Mouse (Mus musculus) limb, embryonic 12.5 days (tissue): ENCODE results near the gene Pde4d. TPM values are rescaled to one million over a fixed set of nuclear protein-coding genes. Genes with fewer than 3 reads are reported as not detected.

Experiments used
- ATAC-seq: fragments of 200-750 bp; cut with Nextera tagmentation; 2 replicates; pipeline ENCODE4 v1.8.0; 2017; ENCODE audit warnings: low read depth, moderate TSS enrichment; ENCODE audit not compliant: insufficient number of reproducible peaks, insufficient read depth, low FRiP score, low TSS enrichment
- H3K27ac ChIP-seq: fragments of 300-500 bp; sonication (generic); 2 replicates; pipeline ENCODE4 v1.5.1; 2016; ENCODE audit warnings: mild to moderate bottlenecking, moderate library complexity
- H3K27me3 ChIP-seq: fragments of 300-500 bp; sonication (generic); 2 replicates; pipeline ENCODE4 v1.6.1; 2016; ENCODE audit warnings: mild to moderate bottlenecking, moderate library complexity
- H3K36me3 ChIP-seq: fragments of 300-500 bp; sonication (generic); 2 replicates; pipeline ENCODE4 v1.6.1; 2016; ENCODE audit warnings: mild to moderate bottlenecking, moderate library complexity
- H3K4me1 ChIP-seq: fragments of 300-500 bp; sonication (generic); replicated peaks from 2 replicates; pipeline ENCODE4 v1.6.1; 2016
- H3K4me2 ChIP-seq: fragments of 300-500 bp; sonication (generic); 2 replicates; pipeline ENCODE4 v1.6.1; 2016; ENCODE audit warnings: mild to moderate bottlenecking, moderate library complexity
- H3K4me3 ChIP-seq: fragments of 300-500 bp; sonication (generic); replicated peaks from 2 replicates; pipeline ENCODE4 v1.5.1; 2016; ENCODE audit warnings: mild to moderate bottlenecking
- H3K9ac ChIP-seq: fragments of 300-500 bp; sonication (generic); replicated peaks from 2 replicates; pipeline ENCODE4 v1.6.1; 2016; ENCODE audit warnings: mild to moderate bottlenecking, moderate library complexity
- H3K9me3 ChIP-seq: fragments of 300-500 bp; sonication (generic); 2 replicates; pipeline ENCODE4 v1.6.1; 2016; ENCODE audit warnings: mild to moderate bottlenecking, moderate library complexity
- WGBS: fragments of 180-500 bp; shearing (Covaris S2); methylation state at CpG from one replicate; pipeline ENCODE4 v1.1.7; 2016; 5-methylcytosine and 5-hydroxymethylcytosine counted together
- polyA plus RNA-seq: library from polyadenylated mRNA; unstranded; fragments of >200 nt; fragmentation: Nextera tagmentation; extraction: Ambion mirVana; gene quantifications from 2 replicates; pipeline ENCODE4 v1.2.1, GENCODE M21; 2016

Gene Pde4d
- polyA plus RNA-seq, 1 experiment from 2014 or later = 23.7 TPM

DNA sequence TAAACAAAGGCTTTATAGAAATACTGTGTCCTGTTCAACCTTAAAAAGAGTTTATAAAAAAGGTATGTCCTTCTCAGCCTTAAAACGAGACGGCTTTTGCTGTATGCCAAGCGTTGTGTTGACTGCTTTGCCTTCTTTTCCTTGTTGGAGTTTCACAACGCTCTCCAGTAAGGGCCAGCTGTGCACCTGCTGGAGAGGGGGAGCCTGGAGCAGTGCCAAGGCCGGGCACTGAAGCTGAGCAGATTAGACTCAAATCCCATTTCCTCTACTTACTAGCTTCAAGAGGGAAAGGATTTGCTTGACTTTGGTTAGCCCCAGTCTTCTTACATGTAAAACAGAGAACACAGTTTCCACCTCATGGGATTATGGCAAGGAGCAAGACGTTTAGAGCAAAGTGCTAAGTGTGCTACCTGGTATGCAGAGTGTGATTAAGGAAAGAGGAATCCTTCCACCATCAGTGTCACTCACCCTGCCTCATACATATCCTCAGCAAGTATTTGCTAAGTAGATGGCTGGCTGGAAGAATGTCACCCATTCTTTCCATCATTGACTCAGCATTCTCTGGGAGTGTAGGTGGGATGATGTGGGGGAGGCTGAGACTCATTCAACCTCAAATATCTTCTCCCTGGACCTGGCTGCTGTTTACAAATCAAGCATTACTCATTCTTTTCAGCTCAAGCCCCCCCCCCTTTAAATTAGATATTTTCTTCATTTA lies 149.6 kb downstream of the Pde4d start:
- no peak for ATAC-seq
- Histone ChIP-seq H3K4me1 (peaks cover 4% of the 10 kb centered on the region; the same call in 1 of the 2 replicates), H3K27ac (no peak overlapping the region), H3K9me3 (no peaks in the 10 kb centered on the region), H3K9ac (no peak overlapping the region), H3K4me3 (no peak overlapping the region), H3K27me3 (no peaks in the 10 kb centered on the region), H3K36me3 (no peaks in the 10 kb centered on the region), H3K4me2 (no peak overlapping the region)
- WGBS = 75% methylated on average over 6 of the region's 6 CpGs

DNA sequence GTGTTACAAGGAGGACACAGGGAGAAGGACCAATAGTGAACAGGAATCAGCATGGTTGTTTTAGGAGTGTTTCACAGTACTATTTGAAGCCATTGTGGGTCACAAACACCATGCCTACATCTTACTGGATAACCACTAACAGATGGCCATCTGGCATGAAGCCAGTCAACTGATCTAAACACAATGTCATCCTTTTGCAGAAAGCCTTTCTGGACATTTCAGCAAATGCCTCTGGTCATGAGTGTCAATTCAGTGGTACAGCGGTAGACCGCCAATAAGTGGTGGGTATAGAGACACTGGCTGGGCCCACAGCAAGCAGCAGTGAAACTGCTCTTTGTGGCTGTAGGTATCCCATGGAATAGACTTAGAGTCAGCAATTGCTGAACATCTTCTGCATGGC lies 151.3 kb downstream of the Pde4d start:
- WGBS = 92% methylated on average over 2 of the region's 2 CpGs
- H3K36me3 ChIP-seq = no peaks in the 10 kb centered on the region

DNA sequence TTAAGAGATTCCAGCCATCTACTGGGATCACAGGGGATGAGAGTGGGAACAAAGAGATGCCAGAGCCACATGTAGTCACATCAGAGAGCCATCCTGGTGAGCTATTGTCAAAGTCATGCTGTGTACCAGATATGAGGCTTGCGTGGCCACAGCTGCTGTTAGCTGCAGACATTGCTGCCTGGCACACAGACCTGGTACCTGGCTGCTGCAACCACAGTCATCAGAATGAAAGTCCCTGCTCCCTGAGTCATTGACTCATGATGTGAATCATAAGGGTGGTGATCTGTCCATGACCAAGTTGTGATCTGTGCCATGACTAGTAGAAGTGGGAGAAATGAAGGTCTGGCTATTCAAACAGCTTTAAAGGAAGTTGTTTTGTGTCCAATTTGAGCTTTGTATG lies 153.8 kb downstream of the Pde4d start:
- no peak overlapping the region for H3K9ac ChIP-seq
- no peak for ATAC-seq

More for the DNA sequence above, 151.3 kb downstream of the Pde4d start:
- H3K9me3 ChIP-seq = no peaks in the 10 kb centered on the region
- H3K27ac ChIP-seq = no peak overlapping the region
- no peak overlapping the region for H3K4me3 ChIP-seq
- H3K27me3 ChIP-seq = no peaks in the 10 kb centered on the region
- no peak overlapping the region for H3K4me2 ChIP-seq
- H3K4me1 ChIP-seq = peaks cover 4% of the 10 kb centered on the region; the same call in 1 of the 2 replicates
- no peak for ATAC-seq
- no peak overlapping the region for H3K9ac ChIP-seq

DNA sequence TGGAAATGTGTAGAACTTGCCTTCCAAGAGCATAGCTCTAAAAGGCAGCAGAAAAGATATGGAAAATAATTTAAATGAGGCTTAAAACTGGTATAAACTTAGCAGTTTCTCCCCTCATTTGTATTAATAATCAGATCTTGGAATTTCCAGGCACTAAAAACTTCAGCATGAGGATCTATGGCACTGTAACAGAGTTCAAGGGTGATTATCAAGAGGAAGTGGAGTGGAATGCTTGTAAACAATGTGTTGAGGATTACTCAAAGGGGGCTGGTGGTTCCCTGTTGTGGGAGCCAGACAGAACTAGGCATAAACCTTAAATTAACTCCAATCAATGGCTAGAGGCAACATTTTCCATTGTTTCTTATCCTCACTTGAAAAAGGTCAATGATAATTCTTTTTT lies 154.5 kb downstream of the Pde4d start:
- no peaks in the 10 kb centered on the region for H3K9me3 ChIP-seq
- ATAC-seq = no peak
- H3K36me3 ChIP-seq = no peaks in the 10 kb centered on the region
- H3K4me1 ChIP-seq = peaks cover 4% of the 10 kb centered on the region; the same call in 1 of the 2 replicates
- H3K27ac ChIP-seq = no peak overlapping the region
- H3K4me2 ChIP-seq = no peak overlapping the region
- H3K9ac ChIP-seq = no peak overlapping the region
- H3K4me3 ChIP-seq = no peak overlapping the region
- H3K27me3 ChIP-seq = no peaks in the 10 kb centered on the region

More for the DNA sequence above, 153.8 kb downstream of the Pde4d start:
- no peaks in the 10 kb centered on the region for H3K9me3 ChIP-seq
- no peak overlapping the region for H3K4me2 ChIP-seq
- H3K36me3 ChIP-seq = no peaks in the 10 kb centered on the region
- WGBS = 45% methylated on average over 1 of the region's 1 CpGs
- H3K27ac ChIP-seq = no peak overlapping the region
- H3K4me3 ChIP-seq = no peak overlapping the region
- H3K4me1 ChIP-seq = peaks cover 4% of the 10 kb centered on the region; the same call in 1 of the 2 replicates
- no peaks in the 10 kb centered on the region for H3K27me3 ChIP-seq

DNA sequence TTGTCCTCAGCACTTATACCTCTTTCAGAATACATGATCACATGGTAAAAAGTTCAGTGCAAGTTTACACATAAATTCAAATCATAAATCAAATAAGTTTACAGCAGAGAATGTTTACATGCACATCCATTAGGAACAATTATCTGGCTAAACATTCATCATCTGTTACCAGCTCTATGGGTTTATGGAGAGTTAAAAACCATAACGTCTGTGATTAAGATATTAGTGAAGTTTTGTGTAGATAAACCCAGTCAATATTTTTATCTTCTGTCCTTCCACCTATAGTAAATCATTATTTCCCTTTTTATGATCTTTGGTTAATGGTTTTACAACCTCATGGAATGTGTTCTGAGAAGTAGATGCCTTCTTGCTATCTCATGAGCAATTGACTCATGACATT lies 168.5 kb downstream of the Pde4d start:
- no peak overlapping the region for H3K9ac ChIP-seq
- WGBS = 66% methylated on average over 1 of the region's 1 CpGs

DNA sequence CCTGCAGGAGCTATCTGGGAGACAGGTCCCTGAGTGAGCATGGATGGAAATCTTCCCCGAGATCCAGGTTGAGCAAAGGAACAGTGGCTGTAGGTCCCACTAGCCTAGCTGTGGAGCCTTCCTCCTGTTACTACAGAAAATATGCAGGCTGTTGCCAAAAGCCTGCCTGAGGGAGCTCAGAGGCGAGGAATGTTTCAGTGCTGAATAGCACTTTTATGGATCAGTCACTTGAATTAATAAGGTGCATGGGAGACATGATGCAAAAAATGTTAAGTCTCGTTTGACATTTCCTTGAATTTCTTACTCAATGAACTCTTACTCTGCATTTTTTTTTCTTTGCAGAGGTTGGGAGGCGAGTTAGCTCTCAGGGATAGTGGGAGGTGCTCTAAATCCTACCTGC lies 172.9 kb downstream of the Pde4d start:
- H3K9ac ChIP-seq = no peak overlapping the region
- 51% methylated on average over 4 of the region's 4 CpGs for WGBS
- peaks cover under 1% of the 10 kb centered on the region; the same call in 1 of the 2 replicates for H3K9me3 ChIP-seq
- no peak for ATAC-seq
- H3K27me3 ChIP-seq = no peaks in the 10 kb centered on the region
- no peak overlapping the region for H3K4me2 ChIP-seq
- peaks cover 7% of the 10 kb centered on the region; the same call in 1 of the 2 replicates for H3K4me1 ChIP-seq
- H3K36me3 ChIP-seq = no peaks in the 10 kb centered on the region
- no peak overlapping the region for H3K27ac ChIP-seq
- no peak overlapping the region for H3K4me3 ChIP-seq

More for the DNA sequence above, 168.5 kb downstream of the Pde4d start:
- H3K4me3 ChIP-seq = no peak overlapping the region
- no peak overlapping the region for H3K27ac ChIP-seq
- H3K27me3 ChIP-seq = no peaks in the 10 kb centered on the region
- ATAC-seq = no peak
- peaks cover 6% of the 10 kb centered on the region; the same call in 1 of the 2 replicates for H3K9me3 ChIP-seq
- peaks cover 4% of the 10 kb centered on the region; the same call in 1 of the 2 replicates for H3K4me1 ChIP-seq
- H3K36me3 ChIP-seq = no peaks in the 10 kb centered on the region
- no peak overlapping the region for H3K4me2 ChIP-seq

DNA sequence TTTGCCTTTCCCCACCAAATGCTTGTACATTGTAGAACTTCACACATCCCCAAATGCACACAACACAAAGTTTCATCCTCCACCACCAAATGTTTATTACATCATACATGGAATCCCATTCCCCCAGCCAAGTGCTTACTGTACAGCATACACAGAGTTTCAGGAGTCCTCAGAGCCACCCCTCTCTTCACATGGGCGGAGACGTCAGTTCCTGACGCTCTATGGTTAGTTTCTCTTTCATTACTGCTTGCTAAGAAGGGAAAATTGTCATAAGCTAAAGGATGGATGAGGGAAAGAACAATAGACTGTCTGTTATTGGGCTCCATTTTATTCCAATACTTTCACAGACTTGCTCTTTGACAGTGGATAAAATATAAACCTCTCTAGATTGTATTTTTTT lies 174.2 kb downstream of the Pde4d start:
- no peak for ATAC-seq
- H3K27me3 ChIP-seq = no peaks in the 10 kb centered on the region
- WGBS = 86% methylated on average over 3 of the region's 3 CpGs
- H3K4me2 ChIP-seq = no peak overlapping the region
- H3K36me3 ChIP-seq = no peaks in the 10 kb centered on the region
- H3K9ac ChIP-seq = no peak overlapping the region
- H3K4me1 ChIP-seq = peaks cover 7% of the 10 kb centered on the region; the same call in 1 of the 2 replicates
- no peaks in the 10 kb centered on the region for H3K9me3 ChIP-seq
- H3K27ac ChIP-seq = no peak overlapping the region
- H3K4me3 ChIP-seq = no peak overlapping the region

DNA sequence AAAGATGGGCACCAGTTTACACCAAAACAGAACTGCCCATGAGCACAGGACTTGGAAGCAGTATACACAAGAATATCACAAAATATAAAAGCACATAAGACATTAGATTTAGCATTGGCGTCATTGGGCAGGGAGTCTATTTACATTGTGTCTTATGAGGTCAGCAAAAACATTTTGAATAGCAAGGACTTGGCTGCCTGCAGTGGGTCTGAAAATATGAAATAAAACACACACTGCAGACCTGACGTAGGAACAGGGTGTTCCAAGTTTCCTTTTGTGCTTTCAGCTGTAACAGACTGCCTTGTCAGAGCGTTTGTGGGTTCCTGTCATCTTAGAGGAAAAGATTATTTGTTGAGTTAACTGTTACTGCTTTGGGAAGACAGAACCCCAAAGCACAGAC lies 176.4 kb downstream of the Pde4d start:
- Histone ChIP-seq H3K27me3 (no peaks in the 10 kb centered on the region), H3K9me3 (no peaks in the 10 kb centered on the region), H3K4me1 (peaks cover 7% of the 10 kb centered on the region; the same call in 1 of the 2 replicates), H3K4me3 (no peak overlapping the region), H3K27ac (no peak overlapping the region), H3K36me3 (no peaks in the 10 kb centered on the region), H3K9ac (no peak overlapping the region), H3K4me2 (no peak overlapping the region)
- 84% methylated on average over 3 of the region's 3 CpGs for WGBS
- ATAC-seq = no peak

DNA sequence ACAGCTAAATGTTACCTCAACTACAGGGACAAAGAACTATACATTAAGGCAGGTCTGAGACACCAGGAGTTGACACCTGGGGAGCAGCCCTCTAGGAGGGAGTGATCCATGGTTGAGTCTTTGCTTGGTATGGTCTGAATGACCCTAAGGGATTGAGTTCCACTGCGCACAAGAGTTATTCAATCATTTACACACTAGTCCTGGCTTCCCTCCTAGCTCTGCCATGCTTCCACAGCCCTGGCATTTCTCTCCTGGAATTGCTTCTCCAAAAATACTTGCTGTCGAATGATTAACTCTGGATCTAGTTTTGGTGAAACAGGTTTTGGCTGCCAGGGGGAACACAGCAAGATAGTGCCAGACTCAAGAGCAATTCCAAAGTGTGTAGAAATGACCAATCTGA lies 178.8 kb downstream of the Pde4d start:
- H3K4me1 ChIP-seq = 0 out of 2 replicates have a peak, but pooled peaks cover under 1% of the 10 kb centered on the region
- no peaks in the 10 kb centered on the region for H3K9me3 ChIP-seq
- WGBS = 95% methylated on average over 2 of the region's 2 CpGs
- H3K36me3 ChIP-seq = no peaks in the 10 kb centered on the region
- H3K27ac ChIP-seq = no peak overlapping the region
- no peak overlapping the region for H3K4me3 ChIP-seq
- no peak overlapping the region for H3K4me2 ChIP-seq
- no peaks in the 10 kb centered on the region for H3K27me3 ChIP-seq
- no peak overlapping the region for H3K9ac ChIP-seq
- no peak for ATAC-seq

DNA sequence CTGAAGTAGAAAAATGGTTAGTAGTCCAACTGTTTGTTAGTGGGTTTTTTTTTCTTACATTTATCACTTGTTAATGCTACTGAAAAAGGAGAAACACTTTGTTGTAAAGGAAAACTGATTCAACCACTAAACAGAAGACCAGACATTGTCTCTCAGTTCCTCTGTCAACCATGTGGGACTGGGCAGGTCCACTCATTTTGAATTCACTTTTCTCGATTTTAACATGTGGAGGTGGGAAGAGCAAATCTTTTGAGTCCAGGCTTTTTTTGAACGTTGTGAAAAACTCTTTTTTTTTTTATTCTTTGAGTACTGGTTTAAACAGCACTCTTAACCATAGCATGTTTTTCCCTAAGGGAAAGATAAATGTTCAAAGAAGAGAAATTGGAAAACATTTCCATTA lies 180.8 kb downstream of the Pde4d start:
- 78% methylated on average over 2 of the region's 2 CpGs for WGBS
- Histone ChIP-seq H3K4me2 (no peak overlapping the region), H3K4me3 (no peak overlapping the region), H3K27me3 (no peaks in the 10 kb centered on the region), H3K9ac (no peak overlapping the region), H3K27ac (no peak overlapping the region), H3K4me1 (no peaks in the 10 kb centered on the region), H3K36me3 (no peaks in the 10 kb centered on the region), H3K9me3 (no peaks in the 10 kb centered on the region)
- ATAC-seq = no peak

DNA sequence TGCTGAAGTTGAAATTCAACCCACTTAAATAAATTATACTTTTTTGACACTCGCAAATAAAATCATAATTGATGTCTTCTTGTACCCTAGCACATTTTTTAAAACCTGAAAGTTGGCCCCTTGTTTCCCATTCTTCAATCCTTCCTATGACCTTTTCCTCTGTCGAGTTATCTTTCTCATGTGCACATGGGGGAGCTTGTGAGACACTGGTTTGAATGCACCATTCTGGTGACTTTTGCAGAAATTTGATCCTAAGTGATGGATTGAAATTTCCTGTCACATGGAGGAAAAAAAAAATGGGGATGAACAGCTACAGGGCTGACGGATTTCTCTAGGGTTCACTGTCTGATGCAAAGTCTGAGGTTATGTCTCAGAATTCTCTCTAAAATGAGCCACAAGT lies 181.5 kb downstream of the Pde4d start:
- 69% methylated on average over 3 of the region's 3 CpGs for WGBS
- no peaks in the 10 kb centered on the region for H3K27me3 ChIP-seq
- H3K4me3 ChIP-seq = no peak overlapping the region
- H3K9me3 ChIP-seq = no peaks in the 10 kb centered on the region
- no peak overlapping the region for H3K27ac ChIP-seq
- no peak overlapping the region for H3K9ac ChIP-seq
- no peak overlapping the region for H3K4me2 ChIP-seq
- no peaks in the 10 kb centered on the region for H3K4me1 ChIP-seq
- ATAC-seq = no peak
- no peaks in the 10 kb centered on the region for H3K36me3 ChIP-seq

DNA sequence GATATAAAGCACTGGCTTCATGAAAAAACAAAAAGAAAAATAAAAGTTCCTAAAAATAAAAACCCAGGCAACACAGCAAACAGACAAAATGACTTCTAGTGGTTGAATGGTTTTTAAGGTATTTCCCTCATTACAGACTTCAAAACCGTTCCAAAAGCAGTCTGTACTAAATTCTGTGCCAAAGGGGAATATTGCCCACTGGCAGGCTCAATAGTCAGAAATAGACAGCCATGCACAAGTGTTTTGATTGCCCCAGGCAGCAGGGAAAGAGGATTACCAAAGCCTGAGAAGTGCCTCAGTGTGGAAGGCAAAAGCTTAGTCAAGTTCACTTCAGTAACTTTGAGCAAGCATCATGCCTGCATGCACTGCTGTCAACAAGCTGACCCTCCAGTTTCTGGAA lies 186.8 kb downstream of the Pde4d start:
- Histone ChIP-seq H3K9me3 (no peaks in the 10 kb centered on the region), H3K4me2 (no peak overlapping the region), H3K9ac (no peak overlapping the region), H3K4me3 (no peak overlapping the region), H3K4me1 (no peaks in the 10 kb centered on the region), H3K36me3 (no peaks in the 10 kb centered on the region), H3K27me3 (no peaks in the 10 kb centered on the region), H3K27ac (no peak overlapping the region)
- no peak for ATAC-seq
- 50% methylated on average over 1 of the region's 1 CpGs for WGBS
